Mouse (Mus musculus): ENCODE results near the gene Ryr2.

DNA sequence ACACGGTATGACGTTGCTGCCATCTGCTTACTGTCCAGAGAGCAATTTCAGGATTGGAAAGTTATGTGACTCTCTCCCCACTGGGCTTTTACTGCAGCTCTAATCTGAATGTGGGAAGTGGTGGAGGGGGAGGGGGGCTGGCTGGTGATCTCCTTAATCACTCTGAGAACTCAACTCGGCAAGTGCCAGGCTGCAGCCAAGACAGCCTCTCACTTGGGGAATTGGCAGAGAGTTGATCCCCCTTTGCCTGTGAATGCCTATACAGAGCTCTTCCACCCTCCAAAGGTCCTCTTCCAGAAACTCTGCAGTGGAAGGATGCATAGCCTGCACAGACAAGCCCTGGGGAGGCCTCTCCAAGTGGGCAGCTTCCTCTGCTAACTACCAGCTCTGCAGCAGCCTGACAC, 104.9 kb downstream of the Ryr2 start:
- TF ChIP-seq CTCF (conservative IDR thresholded peaks at IDR 0.05; ENCODE audit: insufficient read depth, insufficient read length, low read depth, low read length): no peak
- TF ChIP-seq POLR2A (IDR thresholded peaks at IDR 0.05; ENCODE audit: low read depth, low read length): no peak

Measured in kidney, adult 2 months (tissue).